Mouse (Mus musculus) thymus, postnatal 25 days (tissue): ENCODE results near the gene Prpf3.
"Not testable (repeated sequence)": the region's sequence is repeated elsewhere in the genome, so short reads cannot be mapped to it uniquely, and the experiment has no call there.

Experiments
- DNase-seq: peaks from one replicate; pipeline ENCODE4 v3.0.0; 2022

Gene Prpf3

DNA sequence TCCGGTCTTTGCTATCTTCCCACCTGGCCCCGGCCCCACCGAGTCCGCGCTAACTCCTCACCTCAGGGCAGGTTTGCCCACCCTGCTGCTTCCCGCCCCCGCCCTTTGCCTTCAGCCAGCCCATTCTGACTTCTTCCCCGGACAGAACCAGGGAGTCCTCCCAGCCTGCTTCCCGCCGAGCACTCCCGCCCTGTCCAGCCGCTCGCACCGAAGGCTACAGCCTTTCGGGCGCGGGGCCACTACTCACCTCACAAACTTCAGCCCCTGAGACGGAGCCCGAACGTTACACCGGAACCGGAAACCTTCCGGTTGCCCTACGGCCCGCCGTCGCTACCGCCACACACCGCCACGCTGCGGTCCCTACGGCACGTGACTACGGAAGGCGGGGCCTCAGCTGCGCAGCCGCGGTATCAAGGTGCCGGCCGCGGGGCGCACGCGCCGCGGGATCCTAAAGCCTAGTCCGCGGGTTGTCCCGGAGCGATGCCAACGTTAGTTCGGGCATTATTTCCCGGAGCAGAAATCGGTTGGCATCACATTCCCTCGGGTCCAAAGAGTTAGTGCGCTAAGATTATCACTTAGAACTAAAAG is at the start of gene Prpf3:
Gene Prpf3, minus strand, starts transcription at position 384 of the 588 bp plus-strand sequence.
- peak; percentile 94 for DNase-seq

- DNase-seq: no peak
These were observed 48.9 kb upstream of the Prpf3 start, which contains the start of gene Car14 for GRCm38 (mm10) chr3:95904568-95904967. Car14 (minus strand) TSS chr3:95904691.

- DNase-seq: no peak
These were observed 48.2 kb upstream of the Prpf3 start for GRCm38 (mm10) chr3:95903753-95904502.

- no peak for DNase-seq
These were observed 47.0 kb upstream of the Prpf3 start for GRCm38 (mm10) chr3:95902643-95903042.

GRCm38 (mm10) chr3:95902373-95902625 is 46.6 kb upstream of the Prpf3 start:
- no peak for DNase-seq

DNA sequence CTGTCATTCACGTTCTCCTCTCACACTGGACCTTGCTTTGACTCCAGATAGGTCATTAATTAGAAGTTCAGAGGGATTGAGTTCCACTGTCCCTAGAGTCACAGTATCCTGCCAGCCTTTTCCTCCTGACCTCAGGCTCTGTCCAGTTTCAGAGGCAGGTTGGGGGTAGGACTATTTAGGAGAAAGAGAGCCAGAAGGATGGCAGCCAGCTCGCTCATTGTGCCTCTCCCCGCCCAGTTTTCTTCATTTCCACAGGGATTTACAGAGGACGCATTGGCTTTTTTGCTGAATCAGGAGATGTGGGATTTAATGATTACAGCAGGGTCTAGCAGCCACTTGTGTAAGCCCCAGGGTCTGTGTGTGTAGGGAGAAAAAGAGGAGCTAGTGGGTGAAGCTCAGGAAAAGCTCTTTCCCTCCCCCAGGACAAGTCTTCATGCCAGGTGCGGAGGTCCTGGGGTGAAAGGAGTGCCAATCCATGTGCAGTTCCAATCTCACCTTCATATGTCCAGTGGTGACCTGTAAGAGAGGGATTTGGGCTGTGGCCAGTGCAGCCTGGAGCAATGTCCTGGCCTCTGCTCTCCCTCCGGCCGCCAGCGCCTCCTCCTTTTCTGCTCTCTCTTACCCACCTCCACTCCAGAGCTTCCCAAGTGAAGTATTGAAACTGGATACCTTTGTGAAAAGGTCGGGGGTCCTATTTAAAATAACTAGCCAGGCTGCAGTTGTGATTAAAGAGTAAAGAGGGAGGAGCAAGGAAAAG is 46.1 kb upstream of the Prpf3 start:
- DNase-seq: no peak

- DNase-seq: no peak
These were observed 44.3 kb upstream of the Prpf3 start for GRCm38 (mm10) chr3:95899800-95900524.

GRCm38 (mm10) chr3:95895501-95895900 is 39.8 kb upstream of the Prpf3 start:
- DNase-seq: not testable (repeated sequence)

- peak; percentile 27 for DNase-seq
These were observed 38.9 kb upstream of the Prpf3 start for GRCm38 (mm10) chr3:95894317-95895160.

DNA sequence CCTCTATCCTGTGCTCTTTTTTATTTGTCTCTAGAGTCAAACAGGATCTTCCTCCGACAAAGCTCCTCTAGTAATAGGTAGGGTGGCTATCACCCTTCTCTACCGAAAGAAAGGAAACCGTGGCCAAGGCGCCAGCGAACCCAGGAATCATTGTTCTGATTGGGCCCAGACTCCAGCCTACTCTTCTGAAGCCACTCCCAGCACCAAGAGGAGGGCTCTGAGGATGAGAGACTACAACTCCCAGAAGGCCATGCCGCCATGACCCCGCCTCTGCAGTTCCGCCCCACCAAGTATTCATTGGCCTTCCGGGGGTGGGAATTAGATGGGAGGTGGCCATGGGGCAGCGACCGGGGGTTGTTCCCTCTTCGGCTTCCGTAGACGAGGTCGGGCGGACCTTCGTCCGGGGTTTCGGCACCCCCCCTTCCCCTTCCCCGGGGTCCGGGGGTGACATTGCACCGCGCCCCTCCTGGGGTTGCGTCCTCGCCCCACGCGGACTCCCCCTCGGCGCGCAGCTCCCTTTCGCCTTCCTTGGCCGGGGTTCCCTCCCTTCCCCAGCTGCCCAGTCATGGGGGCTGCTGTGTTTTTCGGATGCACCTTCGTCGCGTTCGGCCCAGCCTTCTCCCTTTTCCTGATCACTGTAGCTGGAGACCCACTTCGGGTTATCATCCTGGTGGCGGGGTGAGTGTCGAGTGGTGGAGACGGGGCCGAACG is 38.1 kb upstream of the Prpf3 start, which contains the start of gene Aph1a:
Gene Aph1a, plus strand, starts transcription at position 364 of the 711 bp plus-strand sequence.
- peak; percentile 95 for DNase-seq

GRCm38 (mm10) chr3:95893126-95893525 is 37.4 kb upstream of the Prpf3 start:
- DNase-seq: peak; percentile 19

DNA sequence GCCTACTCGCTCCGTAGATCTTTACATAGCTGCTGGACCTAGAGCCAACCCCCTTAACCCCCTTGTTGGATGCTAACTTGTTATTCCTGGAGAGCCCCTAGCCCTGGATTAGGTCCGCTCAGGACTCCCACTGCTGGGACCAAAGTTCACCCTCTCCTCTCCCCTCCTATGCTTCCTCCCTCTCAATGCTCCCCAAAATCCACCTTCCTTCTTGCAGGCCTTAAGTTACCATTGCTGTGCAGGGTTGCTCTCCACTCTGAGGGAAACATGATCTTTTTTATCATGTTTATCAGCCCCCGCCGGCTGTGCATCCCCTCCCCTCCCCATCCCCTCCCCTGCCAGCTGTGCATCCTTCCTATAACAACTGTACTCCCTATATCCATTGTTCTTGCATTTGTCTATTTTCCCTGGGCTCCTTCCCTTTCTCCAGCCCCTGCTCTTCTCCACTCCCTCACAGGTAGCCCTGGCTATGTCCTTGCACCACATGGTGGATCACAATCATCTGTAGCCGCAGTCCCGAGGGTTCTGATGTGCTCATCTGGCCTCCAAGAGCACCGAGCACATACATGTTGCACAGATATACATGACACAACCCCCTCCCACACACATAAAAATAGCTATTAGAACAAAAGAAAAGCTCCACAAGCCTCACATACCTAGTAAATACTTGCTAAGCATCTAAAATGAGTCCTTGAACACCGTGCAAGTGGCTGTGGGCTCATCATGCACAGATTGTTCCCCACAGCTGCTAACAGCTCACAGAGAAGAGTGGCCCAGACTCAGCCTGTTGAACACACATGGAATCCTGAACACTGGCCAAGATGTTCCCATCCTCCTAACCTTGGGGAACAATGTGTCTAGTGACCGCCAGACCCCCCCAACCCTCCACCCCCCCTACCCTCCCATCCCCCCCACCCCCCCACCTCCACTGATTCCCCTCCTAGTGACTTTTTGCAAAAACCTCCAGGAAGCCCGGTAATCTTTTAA is 36.7 kb upstream of the Prpf3 start:
- no peak for DNase-seq

DNA sequence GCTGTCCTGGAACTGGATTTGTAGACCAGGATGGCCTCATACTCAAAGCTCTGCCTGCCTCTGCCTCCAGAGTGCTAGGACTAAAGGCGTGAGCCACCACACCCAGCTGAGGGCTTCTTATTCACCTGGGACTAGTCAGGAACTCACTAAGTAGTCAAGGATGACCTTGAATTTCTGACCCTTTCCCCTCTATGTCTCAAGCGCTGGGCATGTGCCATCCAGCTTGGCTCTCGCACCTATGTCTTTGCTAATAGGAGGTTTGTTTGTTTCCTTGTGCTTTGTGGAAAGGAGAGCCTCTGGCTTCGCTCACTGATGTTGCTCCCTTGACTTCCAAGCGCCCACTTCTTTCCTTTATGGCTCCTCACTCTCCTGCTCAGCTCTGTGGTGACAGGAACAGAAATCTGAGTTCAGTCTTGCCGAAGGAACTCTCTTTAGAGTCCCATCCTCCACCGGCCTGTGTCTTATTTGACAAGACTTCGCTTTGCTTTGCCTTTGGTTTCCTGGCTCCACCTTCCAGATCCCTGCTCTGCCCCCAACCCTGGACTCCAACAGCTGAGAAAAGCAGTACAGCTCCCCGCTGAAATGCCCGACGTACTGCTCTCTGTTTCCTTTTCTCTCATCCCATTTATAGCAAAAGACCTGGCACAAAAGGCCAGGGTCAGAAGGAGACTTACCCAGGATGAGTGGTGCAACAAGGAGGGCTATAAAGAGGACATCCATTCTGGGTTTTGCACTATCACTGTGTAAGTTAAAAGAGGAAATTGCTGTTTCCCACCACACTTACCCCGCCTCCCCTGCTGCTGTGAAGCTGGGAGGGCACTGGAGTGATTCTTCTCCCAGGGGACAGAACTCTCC is 35.8 kb upstream of the Prpf3 start, which contains the start of gene BC028528:
Gene BC028528, minus strand, starts transcription at position 795 of the 855 bp plus-strand sequence.
- DNase-seq: peak; percentile 26

DNA sequence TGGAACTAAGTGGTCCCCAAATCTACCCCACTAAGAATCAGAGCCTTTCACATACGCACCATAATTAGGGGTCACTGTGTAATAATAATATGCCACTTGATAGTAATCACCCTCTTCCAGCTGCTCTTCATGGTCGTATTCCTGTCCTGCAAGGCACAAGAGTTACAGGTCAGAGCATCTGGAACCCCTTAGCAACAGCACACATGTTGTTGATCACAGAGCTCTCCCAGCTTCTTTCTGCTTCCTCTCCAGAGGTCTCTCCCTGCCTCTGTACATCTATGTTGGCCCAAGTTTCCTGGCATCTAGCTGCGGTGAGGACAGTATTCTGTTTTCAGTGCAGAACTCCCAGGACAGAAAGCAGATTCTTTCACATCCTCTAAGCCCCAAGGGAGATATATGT is 34.0 kb upstream of the Prpf3 start:
- DNase-seq: no peak

- no peak for DNase-seq
These were observed 31.9 kb upstream of the Prpf3 start for GRCm38 (mm10) chr3:95887596-95887995.

GRCm38 (mm10) chr3:95884400-95884799 is 28.7 kb upstream of the Prpf3 start:
- DNase-seq: no peak

DNA sequence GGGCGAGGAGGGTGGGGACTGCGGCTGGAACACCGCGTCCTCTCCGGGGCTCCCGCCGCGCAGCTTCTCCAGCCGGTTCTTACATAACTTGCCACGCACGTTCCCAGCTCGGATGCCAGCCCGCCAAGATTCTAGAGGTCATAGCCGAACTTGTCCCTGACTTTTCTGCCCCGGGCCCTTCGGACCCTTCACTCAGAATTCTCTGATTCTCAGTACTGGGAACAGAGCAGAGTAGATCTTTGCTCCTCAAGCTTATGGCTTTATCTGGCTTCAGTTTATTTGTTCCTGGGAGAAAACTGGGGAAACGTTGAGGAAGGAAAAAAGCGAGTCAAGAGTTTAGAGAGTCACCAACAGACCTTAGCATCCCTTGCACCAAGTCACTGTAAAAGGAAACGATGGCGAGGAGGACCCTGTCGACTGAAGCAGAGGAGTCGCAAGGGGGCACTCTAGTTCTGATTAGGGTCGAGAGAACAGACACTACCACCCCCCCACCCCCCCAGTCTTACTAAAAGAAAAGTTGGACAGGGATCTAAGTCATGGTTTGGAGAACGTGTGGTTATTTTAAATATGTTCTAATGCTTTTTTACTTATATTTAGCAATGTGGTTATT is 27.2 kb upstream of the Prpf3 start:
- DNase-seq: peak; percentile 80

DNA sequence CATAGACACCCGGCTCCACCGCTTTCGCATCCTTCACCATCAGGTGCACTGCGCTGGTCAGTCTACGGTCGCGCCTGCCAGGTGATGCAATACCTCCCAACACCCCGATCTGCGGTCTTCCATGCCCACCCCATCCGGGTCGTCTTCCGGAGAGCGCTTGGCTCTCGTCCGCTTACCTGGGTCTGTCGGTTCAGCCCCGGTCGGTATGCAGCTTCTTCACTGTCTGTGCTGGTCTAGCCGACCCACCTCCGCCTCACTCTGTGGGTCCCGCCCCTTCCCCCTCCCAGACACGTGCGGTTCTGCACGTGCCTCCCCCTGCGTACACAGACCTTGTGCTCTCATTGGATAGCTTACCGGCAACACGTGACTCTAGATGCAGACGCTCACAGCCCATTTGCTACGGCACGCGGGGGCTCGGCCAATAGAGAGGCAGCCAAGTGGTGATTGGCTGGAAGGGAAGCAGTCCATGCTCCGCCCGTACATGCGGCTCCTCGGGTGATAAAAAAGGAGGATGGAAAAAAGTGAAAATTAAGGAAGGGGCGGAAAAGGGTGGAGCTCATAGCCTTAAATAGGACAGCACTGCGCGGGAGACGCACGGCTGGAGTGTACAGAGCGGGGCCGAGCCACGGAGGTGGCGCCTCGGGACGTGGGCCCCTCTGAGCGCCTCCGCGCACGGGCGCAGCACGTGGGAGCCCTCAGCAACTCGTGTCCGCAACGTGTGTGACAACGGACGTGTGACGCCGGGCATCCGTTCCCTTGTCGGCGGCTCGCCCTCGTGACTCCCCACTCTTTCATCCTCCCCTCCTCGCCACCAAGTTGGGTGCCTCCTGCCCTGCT is 26.5 kb upstream of the Prpf3 start, which contains the start of gene Ciart:
Gene Ciart, minus strand, starts transcription at position 273 of the 837 bp plus-strand sequence.
- peak; percentile 87 for DNase-seq
